Mouse (Mus musculus): ENCODE results near the gene Chd4. TPM values are rescaled to one million over a fixed set of nuclear protein-coding genes. Genes with fewer than 3 reads are reported as not detected.

The Chd4 gene
- polyA plus RNA-seq, 1 experiment from 2014 or later, result 70.1 TPM

DNA sequence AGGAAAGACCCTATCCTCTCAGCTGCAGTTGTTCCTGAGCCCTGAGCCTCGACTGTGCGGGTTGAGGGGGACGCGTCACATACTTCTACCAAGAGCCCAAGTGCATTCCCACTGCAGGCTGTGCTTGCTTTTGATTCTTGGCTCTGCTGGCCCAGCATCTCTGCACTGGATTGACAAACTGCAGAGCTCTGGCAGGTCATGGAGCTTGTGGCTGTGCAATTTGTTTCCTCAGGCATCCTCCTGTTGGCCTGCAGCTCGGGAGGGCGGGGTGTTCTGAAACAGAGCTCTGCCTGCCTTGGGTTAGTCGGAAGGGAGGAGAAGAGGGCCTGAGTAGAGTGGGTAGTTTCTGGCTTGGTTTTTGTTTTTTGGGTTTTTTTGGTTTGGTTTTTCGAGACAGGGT, 46.7 kb downstream of the Chd4 start:
- Histone ChIP-seq H3K9me3 (ENCODE audit: control insufficient read depth, low read length) (no peaks in the 10 kb centered on the region), H3K36me3 (ENCODE audit: control insufficient read depth, insufficient read depth, low read length) (peaks cover 66% of the 10 kb centered on the region), H3K4me3 (ENCODE audit: low read depth, low read length) (no peak overlapping the region), H3K4me1 (ENCODE audit: control insufficient read depth, insufficient read depth, low read length) (peaks cover 17% of the 10 kb centered on the region), H3K27ac (replicated peaks; ENCODE audit: low read depth, low read length) (no peak overlapping the region), H3K27me3 (replicated peaks; ENCODE audit: control insufficient read depth, insufficient read depth, low read length) (no peaks in the 10 kb centered on the region), H3K4me2 (ENCODE audit: low read depth, low read length) (no peak overlapping the region), H3K9ac (ENCODE audit: low read depth, low read length) (no peak overlapping the region)
- ATAC-seq (ENCODE audit: low read depth) (no peak), DNase-seq (ENCODE audit: low spot score) (no peak)
- 94% methylated on average over 8 of the region's 8 CpGs for WGBS

DNA sequence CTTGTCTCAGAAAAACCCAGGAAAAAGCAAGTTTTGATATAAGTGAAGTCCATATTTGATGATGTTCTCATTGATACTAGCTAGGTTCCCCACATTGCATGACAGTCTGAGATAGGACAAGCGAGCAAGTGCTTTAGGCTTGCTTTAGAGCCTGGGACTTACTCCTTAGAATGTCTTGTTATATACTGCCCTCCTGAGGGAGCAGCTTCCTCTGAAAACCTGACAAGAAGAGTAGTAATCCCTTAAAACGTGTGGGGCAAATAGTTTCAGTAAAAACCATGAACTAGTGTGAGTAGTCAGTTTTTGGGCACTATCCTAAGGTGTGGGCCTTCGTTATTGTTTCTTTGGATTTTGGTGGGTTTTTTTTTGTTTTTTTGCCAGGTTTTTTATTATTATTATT, 47.3 kb downstream of the Chd4 start:
- Histone ChIP-seq H3K9ac (ENCODE audit: low read depth, low read length) (no peak overlapping the region), H3K4me1 (ENCODE audit: control insufficient read depth, insufficient read depth, low read length) (peaks cover 18% of the 10 kb centered on the region), H3K9me3 (ENCODE audit: control insufficient read depth, low read length) (no peaks in the 10 kb centered on the region), H3K36me3 (ENCODE audit: control insufficient read depth, insufficient read depth, low read length) (peaks cover 59% of the 10 kb centered on the region), H3K27ac (replicated peaks; ENCODE audit: low read depth, low read length) (no peak overlapping the region), H3K27me3 (replicated peaks; ENCODE audit: control insufficient read depth, insufficient read depth, low read length) (no peaks in the 10 kb centered on the region), H3K4me3 (ENCODE audit: low read depth, low read length) (no peak overlapping the region), H3K4me2 (ENCODE audit: low read depth, low read length) (no peak overlapping the region)
- no peak for DNase-seq (ENCODE audit: low spot score)
- ATAC-seq (ENCODE audit: low read depth), result no peak
- 83% methylated on average over 3 of the region's 3 CpGs for WGBS

DNA sequence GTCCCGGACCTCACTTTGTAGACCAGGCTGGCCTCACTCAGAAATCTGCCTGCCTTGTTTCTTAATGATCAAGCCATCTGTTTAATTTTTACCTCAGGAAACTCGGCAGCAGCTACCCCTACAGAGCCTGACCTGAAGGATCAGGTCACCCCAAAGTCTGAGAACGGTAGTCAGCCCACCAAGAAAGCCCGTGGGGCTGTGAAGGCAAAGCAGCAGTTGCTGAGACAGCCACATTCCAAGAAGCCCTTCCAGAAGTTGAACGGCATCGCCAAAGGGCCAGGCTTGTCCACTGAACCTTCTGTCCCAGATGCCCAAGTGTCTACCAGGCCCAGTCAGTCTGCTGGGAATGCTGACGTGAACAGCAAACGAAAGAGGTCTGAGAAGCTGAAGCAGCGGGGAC, 48.1 kb downstream of the Chd4 start:
- DNase-seq (ENCODE audit: low spot score), result no peak
- 73% methylated on average over 9 of the region's 9 CpGs for WGBS
- Histone ChIP-seq H3K4me1 (ENCODE audit: control insufficient read depth, insufficient read depth, low read length) (peaks cover 18% of the 10 kb centered on the region), H3K9me3 (ENCODE audit: control insufficient read depth, low read length) (no peaks in the 10 kb centered on the region), H3K9ac (ENCODE audit: low read depth, low read length) (no peak overlapping the region), H3K27me3 (replicated peaks; ENCODE audit: control insufficient read depth, insufficient read depth, low read length) (no peaks in the 10 kb centered on the region), H3K4me2 (ENCODE audit: low read depth, low read length) (no peak overlapping the region), H3K27ac (replicated peaks; ENCODE audit: low read depth, low read length) (no peak overlapping the region), H3K36me3 (ENCODE audit: control insufficient read depth, insufficient read depth, low read length) (peaks cover 52% of the 10 kb centered on the region), H3K4me3 (ENCODE audit: low read depth, low read length) (no peak overlapping the region)
- ATAC-seq (ENCODE audit: low read depth), result no peak

DNA sequence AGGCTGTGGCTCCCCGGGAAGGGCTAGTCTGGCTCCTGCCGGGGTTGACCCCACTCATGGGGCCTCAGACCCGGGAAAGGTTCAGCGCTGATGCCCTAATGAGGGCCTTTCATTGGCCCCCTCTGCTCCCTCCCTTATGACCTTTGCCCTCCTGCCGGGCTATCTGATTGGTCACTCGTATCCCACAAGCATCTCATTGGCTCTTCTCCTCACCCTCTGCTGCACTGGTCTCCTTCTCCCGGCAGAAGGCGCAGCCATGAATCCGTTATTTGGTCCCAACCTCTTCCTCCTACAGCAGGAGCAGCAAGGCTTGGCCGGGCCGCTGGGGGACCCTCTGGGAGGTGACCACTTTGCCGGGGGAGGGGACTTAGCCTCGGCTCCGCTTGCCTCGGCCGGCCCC, 49.2 kb downstream of the Chd4 start, which contains the start of gene Iffo1:
Iffo1 (plus strand) TSS at position 241 of the 400 bp plus-strand sequence.
- 3% methylated on average over 14 of the region's 16 CpGs for WGBS
- H3K4me3 ChIP-seq (ENCODE audit: low read depth, low read length), result peak within 1 kb of the TSS; percentile 71
- no peaks in the 10 kb centered on the region for H3K9me3 ChIP-seq (ENCODE audit: control insufficient read depth, low read length)
- peak within 1 kb of the TSS; percentile 93 for H3K4me2 ChIP-seq (ENCODE audit: low read depth, low read length)
- no peaks in the 10 kb centered on the region for H3K27me3 ChIP-seq (replicated peaks; ENCODE audit: control insufficient read depth, insufficient read depth, low read length)
- peaks cover 18% of the 10 kb centered on the region for H3K4me1 ChIP-seq (ENCODE audit: control insufficient read depth, insufficient read depth, low read length)
- peak; percentile 96 for DNase-seq (ENCODE audit: low spot score)
- peak; percentile 92 for ATAC-seq (ENCODE audit: low read depth)
- H3K27ac ChIP-seq (replicated peaks; ENCODE audit: low read depth, low read length), result peak within 1 kb of the TSS; percentile 89
- peak within 1 kb of the TSS; percentile 81 for H3K9ac ChIP-seq (ENCODE audit: low read depth, low read length)
- H3K36me3 ChIP-seq (ENCODE audit: control insufficient read depth, insufficient read depth, low read length), result peaks cover 41% of the 10 kb centered on the region

DNA sequence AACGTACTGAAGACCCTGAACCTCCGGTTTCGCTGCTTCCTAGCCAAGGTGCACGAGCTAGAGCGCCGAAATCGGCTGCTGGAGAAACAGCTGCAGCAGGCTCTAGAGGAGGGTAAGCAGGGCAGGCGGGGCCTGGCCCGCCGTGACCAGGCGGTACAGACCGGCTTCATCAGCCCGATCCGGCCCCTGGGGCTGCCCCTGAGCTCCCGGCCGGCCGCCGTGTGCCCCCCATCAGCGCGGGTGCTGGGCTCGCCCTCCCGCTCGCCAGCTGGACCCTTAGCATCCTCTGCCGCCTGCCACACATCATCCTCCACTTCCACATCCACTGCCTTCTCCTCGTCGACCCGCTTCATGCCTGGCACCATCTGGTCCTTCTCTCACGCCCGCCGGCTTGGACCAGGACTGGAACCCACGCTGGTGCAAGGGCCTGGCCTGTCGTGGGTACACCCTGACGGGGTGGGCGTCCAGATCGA, 49.7 kb downstream of the Chd4 start:
- peak overlapping the region; percentile 89 for H3K27ac ChIP-seq (replicated peaks; ENCODE audit: low read depth, low read length)
- H3K4me2 ChIP-seq (ENCODE audit: low read depth, low read length), result peak overlapping the region; percentile 93
- peaks cover 36% of the 10 kb centered on the region for H3K36me3 ChIP-seq (ENCODE audit: control insufficient read depth, insufficient read depth, low read length)
- H3K9ac ChIP-seq (ENCODE audit: low read depth, low read length), result peak overlapping the region; percentile 81
- H3K4me1 ChIP-seq (ENCODE audit: control insufficient read depth, insufficient read depth, low read length), result peaks cover 18% of the 10 kb centered on the region
- DNase-seq (ENCODE audit: low spot score) (peak; percentile 41), ATAC-seq (ENCODE audit: low read depth) (peak; percentile 46)
- peak overlapping the region; percentile 71 for H3K4me3 ChIP-seq (ENCODE audit: low read depth, low read length)
- H3K27me3 ChIP-seq (replicated peaks; ENCODE audit: control insufficient read depth, insufficient read depth, low read length), result no peaks in the 10 kb centered on the region
- 2% methylated on average over 24 of the region's 35 CpGs for WGBS
- H3K9me3 ChIP-seq (ENCODE audit: control insufficient read depth, low read length), result no peaks in the 10 kb centered on the region

DNA sequence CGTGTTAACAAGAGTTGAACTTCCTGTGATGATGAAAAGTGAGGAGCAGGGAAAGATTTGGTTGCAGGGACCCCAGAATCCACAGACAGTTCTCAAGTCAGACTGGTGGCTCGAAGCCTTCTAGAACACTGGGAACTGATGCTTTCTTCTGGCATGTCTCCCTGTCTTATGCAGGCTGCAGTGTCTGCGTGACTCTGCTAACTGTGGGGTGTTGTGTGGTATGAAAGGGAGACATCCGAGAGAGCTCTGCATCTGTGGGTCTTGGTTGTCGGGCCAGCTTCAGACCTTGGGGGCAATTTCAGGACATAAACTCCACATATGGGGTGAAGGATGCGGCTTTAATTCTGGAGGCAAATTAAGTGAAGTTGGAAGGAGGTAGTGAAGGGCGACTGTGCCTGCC, 50.4 kb downstream of the Chd4 start:
- Histone ChIP-seq H3K27me3 (replicated peaks; ENCODE audit: control insufficient read depth, insufficient read depth, low read length) (no peaks in the 10 kb centered on the region), H3K9ac (ENCODE audit: low read depth, low read length) (peak overlapping the region; percentile 81), H3K4me1 (ENCODE audit: control insufficient read depth, insufficient read depth, low read length) (peaks cover 18% of the 10 kb centered on the region), H3K36me3 (ENCODE audit: control insufficient read depth, insufficient read depth, low read length) (peaks cover 30% of the 10 kb centered on the region), H3K27ac (replicated peaks; ENCODE audit: low read depth, low read length) (peak overlapping the region; percentile 89), H3K4me3 (ENCODE audit: low read depth, low read length) (peak overlapping the region; percentile 71), H3K4me2 (ENCODE audit: low read depth, low read length) (peak overlapping the region; percentile 93), H3K9me3 (ENCODE audit: control insufficient read depth, low read length) (no peaks in the 10 kb centered on the region)
- WGBS, result 51% methylated on average over 7 of the region's 7 CpGs
- DNase-seq (ENCODE audit: low spot score) (no peak), ATAC-seq (ENCODE audit: low read depth) (no peak)

DNA sequence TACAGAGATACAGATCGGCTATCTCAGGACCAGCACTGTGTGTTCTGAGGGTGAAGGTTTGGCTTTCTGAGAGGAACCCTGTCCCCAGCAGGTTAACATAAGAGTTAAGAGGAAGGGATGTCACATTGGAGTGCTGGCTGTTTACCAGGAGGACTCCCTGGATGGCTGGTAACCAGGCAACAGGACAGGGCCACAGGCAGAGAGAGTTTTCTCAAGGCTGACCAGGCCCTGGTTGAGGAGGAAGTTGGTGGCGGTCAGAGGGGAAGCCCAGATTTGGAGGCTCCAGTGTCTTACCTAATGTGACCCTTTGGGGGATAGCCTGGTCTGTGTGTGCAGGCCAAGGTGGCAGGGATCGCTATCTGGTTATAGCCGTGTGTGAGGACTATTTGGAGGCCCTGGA, 51.0 kb downstream of the Chd4 start:
- DNase-seq (ENCODE audit: low spot score) (no peak), ATAC-seq (ENCODE audit: low read depth) (no peak)
- H3K4me3 ChIP-seq (ENCODE audit: low read depth, low read length), result peak overlapping the region; percentile 71
- peaks cover 30% of the 10 kb centered on the region for H3K36me3 ChIP-seq (ENCODE audit: control insufficient read depth, insufficient read depth, low read length)
- peak overlapping the region; percentile 81; the same call in 1 of the 2 replicates for H3K9ac ChIP-seq (ENCODE audit: low read depth, low read length)
- peak overlapping the region; percentile 93 for H3K4me2 ChIP-seq (ENCODE audit: low read depth, low read length)
- no peaks in the 10 kb centered on the region for H3K27me3 ChIP-seq (replicated peaks; ENCODE audit: control insufficient read depth, insufficient read depth, low read length)
- WGBS, result 76% methylated on average over 4 of the region's 4 CpGs
- peaks cover 18% of the 10 kb centered on the region for H3K4me1 ChIP-seq (ENCODE audit: control insufficient read depth, insufficient read depth, low read length)
- no peak overlapping the region; the same call in 1 of the 2 replicates for H3K27ac ChIP-seq (replicated peaks; ENCODE audit: low read depth, low read length)
- no peaks in the 10 kb centered on the region for H3K9me3 ChIP-seq (ENCODE audit: control insufficient read depth, low read length)

DNA sequence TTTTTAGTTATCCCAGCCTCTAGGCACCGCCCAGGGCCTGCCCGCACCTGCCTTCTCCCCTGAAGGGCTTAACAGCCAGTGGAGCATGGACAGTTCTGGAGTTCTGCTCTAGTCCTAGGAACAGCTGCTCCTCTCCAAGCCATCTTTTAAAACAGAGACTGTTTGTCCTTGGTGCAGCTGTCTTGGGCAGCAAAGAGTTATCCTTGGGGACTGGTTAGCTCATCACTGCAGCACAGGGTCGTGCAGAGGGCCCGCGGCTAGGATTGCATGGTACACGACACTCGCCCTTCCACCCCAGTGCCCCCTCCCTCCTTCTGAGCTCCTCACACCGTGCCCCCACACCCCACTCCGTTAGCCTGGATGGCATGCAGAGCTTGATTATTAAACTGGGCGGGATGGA, 51.5 kb downstream of the Chd4 start:
- no peak overlapping the region; the same call in 1 of the 2 replicates for H3K27ac ChIP-seq (replicated peaks; ENCODE audit: low read depth, low read length)
- H3K9ac ChIP-seq (ENCODE audit: low read depth, low read length), result 0 out of 2 replicates have a peak overlapping the region, but pooled peaks have one; percentile 6
- 56% methylated on average over 10 of the region's 10 CpGs for WGBS

More for the DNA sequence above, 51.5 kb downstream of the Chd4 start:
- H3K36me3 ChIP-seq (ENCODE audit: control insufficient read depth, insufficient read depth, low read length), result peaks cover 26% of the 10 kb centered on the region
- peak overlapping the region; percentile 71; the same call in 1 of the 2 replicates for H3K4me3 ChIP-seq (ENCODE audit: low read depth, low read length)
- H3K4me1 ChIP-seq (ENCODE audit: control insufficient read depth, insufficient read depth, low read length), result peaks cover 18% of the 10 kb centered on the region
- DNase-seq (ENCODE audit: low spot score) (peak; percentile 77), ATAC-seq (ENCODE audit: low read depth) (peak; percentile 50)
- no peaks in the 10 kb centered on the region for H3K27me3 ChIP-seq (replicated peaks; ENCODE audit: control insufficient read depth, insufficient read depth, low read length)
- no peaks in the 10 kb centered on the region for H3K9me3 ChIP-seq (ENCODE audit: control insufficient read depth, low read length)
- H3K4me2 ChIP-seq (ENCODE audit: low read depth, low read length), result peak overlapping the region; percentile 93
